Mouse (Mus musculus) limb, embryonic 11.5 days (tissue): ENCODE results near the gene Cldn14. TPM values are rescaled to one million over a fixed set of nuclear protein-coding genes. Genes with fewer than 3 reads are reported as not detected.
"Not testable (repeated sequence)": the region's sequence is repeated elsewhere in the genome, so short reads cannot be mapped to it uniquely, and the experiment has no call there.

Experiments
- ATAC-seq: fragments of 200-750 bp; cut with Nextera tagmentation; 2 replicates; pipeline ENCODE4 v1.8.0; 2017; ENCODE audit warnings: low read depth; ENCODE audit not compliant: insufficient number of reproducible peaks, low FRiP score, low TSS enrichment
- DNase-seq: peaks from one replicate; pipeline ENCODE4 v3.0.0-alpha.2; 2015; ENCODE audit warnings: low spot score
- H3K27ac ChIP-seq: fragments of 300-500 bp; sonication (generic); replicated peaks from 2 replicates; pipeline ENCODE4 v1.5.1; 2014; ENCODE audit warnings: low read depth, mild to moderate bottlenecking, low read length
- H3K27me3 ChIP-seq: fragments of 300-500 bp; sonication (generic); 2 replicates; pipeline ENCODE4 v1.6.1; 2014; ENCODE audit warnings: mild to moderate bottlenecking, low read length, mixed read lengths; ENCODE audit not compliant: control insufficient read depth, insufficient read depth
- H3K36me3 ChIP-seq: fragments of 300-500 bp; sonication (generic); 2 replicates; pipeline ENCODE4 v1.6.1; 2014; ENCODE audit warnings: mild to moderate bottlenecking, low read length, moderate library complexity, mixed read lengths; ENCODE audit not compliant: control insufficient read depth, insufficient read depth
- H3K4me1 ChIP-seq: fragments of 300-500 bp; sonication (generic); 2 replicates; pipeline ENCODE4 v1.6.1; 2014; ENCODE audit warnings: low read length, mixed read lengths; ENCODE audit not compliant: control insufficient read depth, insufficient read depth
- H3K4me2 ChIP-seq: fragments of 300-500 bp; sonication (generic); 2 replicates; pipeline ENCODE4 v1.6.1; 2014; ENCODE audit warnings: low read depth, mild to moderate bottlenecking, moderate library complexity; ENCODE audit not compliant: severe bottlenecking
- H3K4me3 ChIP-seq: fragments of 300-500 bp; sonication (generic); 2 replicates; pipeline ENCODE4 v1.5.1; 2014; ENCODE audit warnings: low read depth, low read length
- H3K9ac ChIP-seq: fragments of 300-500 bp; sonication (generic); 2 replicates; pipeline ENCODE4 v1.6.1; 2014; ENCODE audit warnings: mild to moderate bottlenecking, low read length
- H3K9me3 ChIP-seq: fragments of 300-500 bp; sonication (generic); 2 replicates; pipeline ENCODE4 v1.6.1; 2016; ENCODE audit warnings: low read length; ENCODE audit not compliant: control insufficient read depth
- WGBS: fragments of 180-500 bp; shearing (Covaris S2); extraction: QIAGEN DNeasy Blood & Tissue Kit; methylation state at CpG from one replicate; pipeline ENCODE4 v1.1.7; 2014; 5-methylcytosine and 5-hydroxymethylcytosine counted together
- polyA plus RNA-seq: library from polyadenylated mRNA; unstranded; fragments of >200 nt; fragmentation: Nextera tagmentation; extraction: Ambion mirVana; gene quantifications from 2 replicates; pipeline ENCODE4 v1.2.1, GENCODE M21; 2014

Cldn14 gene
- polyA plus RNA-seq, 1 experiment from 2014 or later = not detected

- H3K4me3 ChIP-seq = no peak overlapping the region
- DNase-seq (no peak), ATAC-seq (no peak)
- peaks cover 3% of the 10 kb centered on the region; the same call in 1 of the 2 replicates for H3K27me3 ChIP-seq
- no peaks in the 10 kb centered on the region for H3K36me3 ChIP-seq
- H3K4me1 ChIP-seq = peaks cover 5% of the 10 kb centered on the region
- H3K4me2 ChIP-seq = no peak overlapping the region
- no peak overlapping the region for H3K27ac ChIP-seq
- no peaks in the 10 kb centered on the region for H3K9me3 ChIP-seq
- 91% methylated on average over 9 of the region's 9 CpGs for WGBS
- no peak overlapping the region for H3K9ac ChIP-seq
Measured at GRCm38 (mm10) chr16:94038986-94039341, 30.3 kb upstream of the Cldn14 start.

- ATAC-seq (no peak), DNase-seq (peak; percentile 79)
- H3K27me3 ChIP-seq = peaks cover 3% of the 10 kb centered on the region; the same call in 1 of the 2 replicates
- H3K4me1 ChIP-seq = peaks cover 5% of the 10 kb centered on the region
- H3K4me2 ChIP-seq = no peak overlapping the region
- no peak overlapping the region for H3K4me3 ChIP-seq
- 67% methylated on average over 12 of the region's 12 CpGs for WGBS
- no peaks in the 10 kb centered on the region for H3K36me3 ChIP-seq
- H3K9me3 ChIP-seq = no peaks in the 10 kb centered on the region
- no peak overlapping the region for H3K27ac ChIP-seq
- H3K9ac ChIP-seq = no peak overlapping the region
Measured at GRCm38 (mm10) chr16:94038272-94038985, 29.8 kb upstream of the Cldn14 start.

DNA sequence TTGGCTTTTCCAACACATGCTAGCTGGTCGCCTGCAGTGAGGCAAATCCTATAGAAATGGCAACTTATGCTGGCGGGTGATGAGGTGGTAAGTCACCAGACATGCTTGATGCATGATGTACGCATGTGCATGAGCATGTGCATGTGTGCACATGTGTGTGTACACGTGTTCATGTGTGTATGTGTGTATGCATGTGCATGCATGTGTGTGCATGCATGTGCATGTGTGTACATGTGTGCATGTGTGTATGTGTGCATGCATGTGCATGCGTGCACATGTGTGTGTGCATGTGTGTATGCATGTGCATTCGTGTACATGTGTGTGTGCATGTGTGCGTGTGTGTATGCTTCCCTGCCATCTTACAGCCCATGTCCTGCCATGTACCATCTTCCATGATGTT lies 28.6 kb upstream of the Cldn14 start:
- Histone ChIP-seq H3K27ac (no peak overlapping the region), H3K9me3 (no peaks in the 10 kb centered on the region), H3K27me3 (peaks cover 3% of the 10 kb centered on the region; the same call in 1 of the 2 replicates), H3K4me2 (no peak overlapping the region), H3K4me3 (no peak overlapping the region), H3K36me3 (no peaks in the 10 kb centered on the region), H3K9ac (no peak overlapping the region), H3K4me1 (peaks cover 5% of the 10 kb centered on the region)
- DNase-seq (no peak), ATAC-seq (no peak)
- WGBS = 95% methylated on average over 7 of the region's 7 CpGs

DNA sequence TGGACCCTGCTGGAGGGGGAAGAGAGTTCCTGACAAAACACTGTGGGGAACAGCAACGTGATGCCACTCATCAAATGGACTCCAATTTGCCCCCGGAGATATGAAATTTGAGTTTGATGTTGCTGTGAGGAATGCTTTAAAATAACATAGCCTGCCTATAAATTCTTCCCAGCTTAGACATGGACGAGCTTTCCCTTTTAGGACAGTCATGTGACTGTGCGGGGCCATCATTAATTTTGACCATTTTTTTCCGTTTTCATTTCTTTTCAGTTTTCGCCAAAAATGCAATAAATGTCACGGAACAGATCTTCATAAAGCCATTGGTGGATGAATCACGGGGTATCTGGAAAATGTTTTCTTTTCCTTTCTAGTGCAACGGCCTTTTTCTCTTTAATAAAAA lies 25.5 kb upstream of the Cldn14 start:
- Histone ChIP-seq H3K27ac (no peak overlapping the region), H3K9ac (no peak overlapping the region), H3K27me3 (no peaks in the 10 kb centered on the region), H3K36me3 (no peaks in the 10 kb centered on the region), H3K4me1 (no peaks in the 10 kb centered on the region), H3K9me3 (no peaks in the 10 kb centered on the region), H3K4me3 (no peak overlapping the region), H3K4me2 (no peak overlapping the region)
- 76% methylated on average over 9 of the region's 9 CpGs for WGBS
- ATAC-seq (no peak), DNase-seq (no peak)

- no peaks in the 10 kb centered on the region for H3K36me3 ChIP-seq
Measured at GRCm38 (mm10) chr16:94032270-94032669, 23.6 kb upstream of the Cldn14 start.

DNA sequence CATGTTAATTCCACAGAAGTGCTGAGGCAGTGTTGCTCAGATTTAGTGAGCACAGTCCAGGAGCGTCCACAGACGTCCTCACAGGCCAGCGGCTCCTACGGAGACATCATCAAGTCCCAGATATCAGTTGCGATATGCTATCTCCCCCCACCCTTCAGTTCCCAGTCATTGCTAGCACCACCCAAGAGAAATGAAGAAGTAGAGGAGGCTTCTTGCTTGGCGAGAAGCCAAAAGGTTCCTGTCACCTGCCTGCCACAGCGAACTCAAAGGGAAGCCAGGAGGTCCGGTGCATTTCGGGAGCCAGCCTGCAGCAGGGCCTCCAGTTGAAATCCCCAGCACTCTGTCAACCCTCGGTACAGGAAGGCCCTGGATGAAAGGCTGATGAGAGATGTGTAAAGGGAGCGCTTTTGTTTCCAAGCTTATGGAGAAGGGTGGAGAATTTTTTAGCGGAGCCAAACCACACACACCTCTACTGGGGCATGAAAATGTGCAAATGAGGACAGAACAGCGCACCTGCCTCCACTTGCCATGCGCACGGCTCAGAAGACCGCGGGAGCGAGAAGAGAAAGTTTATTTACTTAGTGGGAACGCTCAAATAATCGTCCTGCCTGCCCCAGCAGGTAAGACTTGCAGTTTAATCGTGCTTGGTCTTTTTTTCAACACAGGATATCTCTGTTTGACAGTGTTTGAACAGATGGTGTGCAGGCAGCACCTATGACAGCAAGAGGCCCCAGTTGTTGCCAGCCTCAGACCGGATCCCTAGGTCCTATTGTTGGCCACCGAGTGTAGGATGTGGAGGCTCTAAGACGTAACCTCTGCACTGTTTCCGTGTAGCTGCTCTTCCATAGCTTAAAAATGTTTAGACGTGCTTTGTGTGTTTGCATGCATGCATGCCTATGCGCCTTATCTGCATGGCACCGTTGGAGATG lies 15.0 kb upstream of the Cldn14 start:
- DNase-seq = no peak
- Histone ChIP-seq H3K9ac (no peak overlapping the region), H3K9me3 (no peaks in the 10 kb centered on the region), H3K4me2 (no peak overlapping the region), H3K27ac (no peak overlapping the region), H3K36me3 (no peaks in the 10 kb centered on the region), H3K27me3 (no peaks in the 10 kb centered on the region), H3K4me3 (no peak overlapping the region), H3K4me1 (no peaks in the 10 kb centered on the region)
- no peak for ATAC-seq
- 87% methylated on average over 28 of the region's 28 CpGs for WGBS

More at GRCm38 (mm10) chr16:94032270-94032669, 23.6 kb upstream of the Cldn14 start:
- Histone ChIP-seq H3K4me3 (no peak overlapping the region), H3K4me2 (no peak overlapping the region), H3K27ac (no peak overlapping the region), H3K27me3 (no peaks in the 10 kb centered on the region), H3K9ac (no peak overlapping the region), H3K4me1 (no peaks in the 10 kb centered on the region), H3K9me3 (no peaks in the 10 kb centered on the region)
- ATAC-seq = no peak
- WGBS = 87% methylated on average over 5 of the region's 5 CpGs
- no peak for DNase-seq

DNA sequence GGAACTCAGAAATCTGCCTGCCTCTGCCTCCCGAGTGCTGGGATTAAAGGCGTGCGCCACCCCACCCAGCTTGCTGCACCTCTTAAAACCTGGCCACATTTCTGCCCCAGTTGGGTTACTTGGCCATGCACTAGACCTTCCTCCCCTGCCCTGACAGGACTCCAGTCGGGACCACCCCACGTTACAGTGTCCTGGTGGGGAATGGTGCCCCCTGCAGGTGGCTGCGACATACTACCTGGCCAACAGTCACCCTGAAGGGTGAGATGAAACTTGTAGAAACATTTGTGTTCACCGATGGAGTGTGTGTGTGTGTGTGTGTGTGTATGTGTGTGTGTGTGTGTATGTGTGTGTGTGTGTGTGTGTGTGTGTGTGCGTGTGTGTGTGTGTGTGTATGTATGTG lies 11.1 kb upstream of the Cldn14 start:
- not testable (repeated sequence) for H3K4me2 ChIP-seq, H3K9ac ChIP-seq, H3K27me3 ChIP-seq, DNase-seq, H3K4me1 ChIP-seq, H3K36me3 ChIP-seq, H3K9me3 ChIP-seq, H3K27ac ChIP-seq, ATAC-seq, H3K4me3 ChIP-seq
- 73% methylated on average over 8 of the region's 8 CpGs for WGBS

- Histone ChIP-seq H3K27me3 (no peaks in the 10 kb centered on the region), H3K4me3 (no peak overlapping the region), H3K27ac (no peak overlapping the region), H3K4me1 (no peaks in the 10 kb centered on the region), H3K36me3 (no peaks in the 10 kb centered on the region), H3K9me3 (no peaks in the 10 kb centered on the region), H3K9ac (no peak overlapping the region), H3K4me2 (no peak overlapping the region)
- ATAC-seq (no peak), DNase-seq (no peak)
- 79% methylated on average over 4 of the region's 4 CpGs for WGBS
Measured at GRCm38 (mm10) chr16:94017953-94018352, 9.3 kb upstream of the Cldn14 start.
